10 mouse cellular contexts compared by ENCODE assay signal in the genomic region with DNA sequence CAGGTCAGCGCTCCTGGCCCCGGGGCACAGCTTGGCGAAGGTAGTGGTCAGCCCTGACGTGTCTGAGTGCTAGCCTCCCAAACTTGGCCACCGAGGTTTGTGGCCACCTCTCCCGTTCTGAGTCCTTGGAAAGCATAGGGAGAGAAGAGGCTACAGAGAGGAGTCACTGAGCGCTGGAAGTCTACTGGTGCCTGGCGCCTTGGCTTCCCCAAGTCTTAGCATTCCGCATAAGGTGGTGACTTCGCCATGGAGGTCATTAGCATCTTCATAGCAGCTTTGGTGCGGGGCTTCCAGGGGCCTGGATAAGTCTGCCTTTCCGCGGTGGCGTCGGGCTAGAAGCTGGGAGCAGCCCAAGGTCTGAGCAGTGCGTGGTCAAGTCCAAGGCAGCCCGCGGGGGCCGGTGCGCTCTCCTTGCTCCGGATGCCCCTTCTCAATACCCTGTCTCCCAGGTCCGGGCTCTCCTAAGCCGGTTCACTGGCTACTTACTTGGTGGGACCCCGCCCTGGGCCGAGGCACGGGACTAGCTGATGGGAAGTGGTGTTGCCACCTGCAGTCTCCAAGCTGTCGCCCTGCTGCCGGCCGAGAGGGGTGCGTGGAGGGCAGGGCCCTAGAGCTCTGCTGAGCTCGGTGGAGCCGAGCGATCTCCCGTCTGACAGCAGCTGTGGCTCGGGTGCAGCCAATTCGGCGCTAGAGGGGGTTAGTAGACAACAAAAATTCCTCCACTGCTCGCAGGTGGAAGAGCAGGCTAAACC. TPM values are rescaled to one million over a fixed set of nuclear protein-coding genes. Genes with fewer than 3 reads are reported as not detected.
A peak's percentile ranks its signal among the peaks of the same experiment; 100 is the strongest.
DNase-seq lines count a peak whose midpoint lies in the region; ATAC-seq and TF ChIP-seq lines count a peak whose summit lies in the region.
"Had no signal": no experiment of that assay in that cellular context is flagged by ENCODE, and none has a peak within 500 bp of the region (broad histone marks: within the 10 kb centered on the region; RNA-seq: fewer than 3 reads in every experiment).

No protein-coding gene starts in this region.

- no peak for TF ChIP-seq POLR2A in brain, embryonic 14.5 days (IDR thresholded peaks at IDR 0.05; ENCODE audit: borderline replicate concordance, extremely low read depth, insufficient read depth, insufficient read length, poor library complexity, severe bottlenecking)

- peak overlapping the region; percentile 84 for H3K4me2 ChIP-seq in heart, embryonic 13.5 days
- H3K4me2 ChIP-seq in forebrain, embryonic 11.5 days (ENCODE audit: low read depth, low read length, severe bottlenecking) = peak overlapping the region; percentile 93
- peak overlapping the region; percentile 59 for H3K4me2 ChIP-seq in intestine, embryonic 16.5 days (ENCODE audit: low read depth, low read length)
- H3K4me2 ChIP-seq in liver, embryonic 12.5 days = peak overlapping the region; percentile 46

- no peaks in the 10 kb centered on the region for H3K36me3 ChIP-seq in heart, embryonic 13.5 days
- no peaks in the 10 kb centered on the region for H3K36me3 ChIP-seq in forebrain, embryonic 11.5 days (ENCODE audit: control insufficient read depth, insufficient read depth, low read length)
- H3K36me3 ChIP-seq in intestine, embryonic 16.5 days (ENCODE audit: control insufficient read depth, insufficient read depth, low read length) = no peaks in the 10 kb centered on the region
- H3K36me3 ChIP-seq in liver, embryonic 12.5 days = no peaks in the 10 kb centered on the region

- peaks cover 21% of the 10 kb centered on the region for H3K4me1 ChIP-seq in heart, embryonic 13.5 days
- no peaks in the 10 kb centered on the region; the same call in 1 of the 2 replicates for H3K4me1 ChIP-seq in forebrain, embryonic 11.5 days (replicated peaks; ENCODE audit: control insufficient read depth, insufficient read depth, low read length)
- peaks cover 11% of the 10 kb centered on the region for H3K4me1 ChIP-seq in intestine, embryonic 16.5 days (ENCODE audit: control insufficient read depth, insufficient read depth, low read length)
- no peaks in the 10 kb centered on the region for H3K4me1 ChIP-seq in liver, embryonic 12.5 days

- H3K9me3 ChIP-seq in heart, embryonic 13.5 days = no peaks in the 10 kb centered on the region
- no peaks in the 10 kb centered on the region for H3K9me3 ChIP-seq in forebrain, embryonic 11.5 days (ENCODE audit: control insufficient read depth, low read length)
- no peaks in the 10 kb centered on the region for H3K9me3 ChIP-seq in intestine, embryonic 16.5 days (ENCODE audit: control insufficient read depth, low read length)
- H3K9me3 ChIP-seq in liver, embryonic 12.5 days (replicated peaks) = no peaks in the 10 kb centered on the region

- under 1% methylated on average over 38 of the region's 38 CpGs for WGBS in heart, embryonic 13.5 days
- under 1% methylated on average over 38 of the region's 38 CpGs for WGBS in forebrain, embryonic 11.5 days
- under 1% methylated on average over 38 of the region's 38 CpGs for WGBS in intestine, embryonic 16.5 days
- WGBS in liver, embryonic 12.5 days (ENCODE audit: insufficient replicate concordance) = 3% methylated on average over 38 of the region's 38 CpGs

- DNase-seq in heart, postnatal 36 days = no peak
- peak; percentile 91 for DNase-seq in brain, embryonic 14.5 days (ENCODE audit: low read depth)
- DNase-seq in forebrain, embryonic 11.5 days (ENCODE audit: low spot score) = peak; percentile 80
- peak; percentile 79 for DNase-seq in right cerebral cortex, postnatal 25 days

- H3K4me3 ChIP-seq in heart, embryonic 13.5 days = peak overlapping the region; percentile 51
- H3K4me3 ChIP-seq in forebrain, embryonic 11.5 days (ENCODE audit: low read depth, low read length) = peak overlapping the region; percentile 39
- H3K4me3 ChIP-seq in intestine, embryonic 16.5 days (ENCODE audit: low read length) = peak overlapping the region; percentile 37
- peak overlapping the region; percentile 11 for H3K4me3 ChIP-seq in liver, embryonic 12.5 days

- no peak overlapping the region for H3K27ac ChIP-seq in heart, embryonic 13.5 days (replicated peaks)
- no peak overlapping the region for H3K27ac ChIP-seq in forebrain, embryonic 11.5 days (ENCODE audit: low read depth, low read length)
- no peak overlapping the region for H3K27ac ChIP-seq in intestine, embryonic 16.5 days (ENCODE audit: low read length)
- H3K27ac ChIP-seq in liver, embryonic 12.5 days = no peak overlapping the region

- peaks cover 37% of the 10 kb centered on the region for H3K27me3 ChIP-seq in heart, embryonic 13.5 days (replicated peaks)
- peaks cover 6% of the 10 kb centered on the region for H3K27me3 ChIP-seq in forebrain, embryonic 11.5 days (ENCODE audit: control insufficient read depth, insufficient read depth, low read length)
- peaks cover 23% of the 10 kb centered on the region for H3K27me3 ChIP-seq in intestine, embryonic 16.5 days (replicated peaks; ENCODE audit: control insufficient read depth, insufficient read depth, low read length)
- H3K27me3 ChIP-seq in liver, embryonic 12.5 days (replicated peaks) = peaks cover 29% of the 10 kb centered on the region
- H3K27me3 ChIP-seq: CH12.LX had no signal

- ATAC-seq in heart, embryonic 13.5 days (ENCODE audit: extremely low read depth, insufficient number of reproducible peaks, low FRiP score, low TSS enrichment) = peak; percentile 25; the same call in 1 of the 2 replicates
- ATAC-seq in forebrain, embryonic 11.5 days (replicated peaks; ENCODE audit: low FRiP score) = peak; percentile 83
- peak; percentile 89 for ATAC-seq in intestine, embryonic 16.5 days
- peak; percentile 30; the same call in 1 of the 2 replicates for ATAC-seq in liver, embryonic 12.5 days
- no peak for ATAC-seq in activated CD4-positive, CD25-positive, alpha-beta regulatory T cell, adult 4 months

- TF ChIP-seq CTCF in brain, embryonic 14.5 days (IDR thresholded peaks at IDR 0.05; ENCODE audit: borderline replicate concordance, extremely low read depth, insufficient read depth, insufficient read length) = peak; percentile 58

- intact Hi-C loops in heart, postnatal 36 days (cut with DNase I) = no loop called here

- peak overlapping the region; percentile 37; the same call in 1 of the 2 replicates for H3K9ac ChIP-seq in heart, embryonic 13.5 days
- peak overlapping the region; percentile 44 for H3K9ac ChIP-seq in forebrain, embryonic 11.5 days (ENCODE audit: low read length)
- no peak overlapping the region for H3K9ac ChIP-seq in intestine, embryonic 16.5 days (ENCODE audit: low read depth, low read length)
- H3K9ac ChIP-seq in liver, embryonic 12.5 days = no peak overlapping the region

RNA-seq across cellular contexts. Expression of gene Epha6, which starts 0.7 kb away (rescaled TPM):
- not detected in 2 replicates for polyA plus RNA-seq in heart, embryonic 13.5 days (2015; fragmentation: Nextera tagmentation; extraction: Ambion mirVana)
- total RNA-seq in heart, postnatal 36 days (2021) = not detected
- 1.5 and 4.4 TPM in 2 replicates for polyA plus RNA-seq in brain, embryonic 14.5 days (2012; rRNA removed)
- 0.68 TPM in 2 replicates for polyA plus RNA-seq in forebrain, embryonic 11.5 days (2014; fragmentation: Nextera tagmentation; extraction: Ambion mirVana)
- 0.16 and 0.29 TPM in 2 replicates for polyA plus RNA-seq in intestine, embryonic 16.5 days (2015; fragmentation: Nextera tagmentation; extraction: Ambion mirVana)
- polyA plus RNA-seq in liver, embryonic 12.5 days (2016; fragmentation: Nextera tagmentation; extraction: Ambion mirVana) = not detected in 2 replicates
- polyA plus RNA-seq in activated CD4-positive, CD25-positive, alpha-beta regulatory T cell, adult 4 months (2017; shearing (Covaris generic)) = not detected
- total RNA-seq: CH12.LX; heart, postnatal 14 days had no signal

Comparison
In these comparisons a context has a peak if more than half of its experiments do, and no peak if none do; other contexts are left out.
1. H3K9ac ChIP-seq: peak in heart, embryonic 13.5 days (single experiment) and forebrain, embryonic 11.5 days (single experiment); none in intestine, embryonic 16.5 days (single experiment) and liver, embryonic 12.5 days (single experiment).
2. DNase-seq: peak in brain, embryonic 14.5 days (single experiment), forebrain, embryonic 11.5 days (single experiment) and right cerebral cortex, postnatal 25 days (single experiment); none in heart, postnatal 36 days (0 of 2).
3. Peak in every context shown above with its lines, with median percentiles within 50 percentile points of each other: H3K4me2 ChIP-seq and H3K4me3 ChIP-seq.